Mouse (Mus musculus) megakaryocyte, embryonic 14.5 days (primary cell): ENCODE measurements around the gene Mier2. TPM values are rescaled to one million over a fixed set of nuclear protein-coding genes. Genes with fewer than 3 reads are reported as not detected.

Experiments
- H3K27me3 ChIP-seq: replicated peaks from 2 replicates; pipeline ENCODE3; 2012; ENCODE audit warnings: inconsistent platforms
- H3K36me3 ChIP-seq: replicated peaks from 2 replicates; pipeline ENCODE3; 2012; ENCODE audit warnings: low read length, inconsistent platforms, mixed read lengths
- H3K4me1 ChIP-seq: 2 replicates; pipeline ENCODE4 v1.6.1; 2012; ENCODE audit warnings: inconsistent platforms
- H3K4me3 ChIP-seq: replicated peaks from 2 replicates; pipeline ENCODE3; 2012; ENCODE audit warnings: moderate library complexity, mild to moderate bottlenecking, inconsistent platforms
- H3K9me3 ChIP-seq: 2 replicates; pipeline ENCODE4 v1.6.1; 2012; ENCODE audit warnings: inconsistent platforms
- FLI1 ChIP-seq: IDR thresholded peaks from 2 replicates; pipeline ENCODE4 v1.6.1; 2012; ENCODE audit warnings: low read length, inconsistent platforms, mixed read lengths
- GATA1 ChIP-seq: IDR thresholded peaks from 3 replicates; pipeline ENCODE4 v1.6.1; 2012; ENCODE audit warnings: mixed read lengths, low read length, inconsistent platforms, borderline replicate concordance
- polyA plus RNA-seq: library from polyadenylated mRNA; stranded (reverse); fragments of >175 nt; gene quantifications from 2 replicates; pipeline ENCODE4 v1.2.3, GENCODE M21; 2012; ENCODE audit warnings: low replicate concordance; ENCODE audit not compliant: insufficient read depth

Gene Mier2
- 32.9 and 68.6 TPM in 2 replicates for polyA plus RNA-seq

- H3K36me3 ChIP-seq: peaks cover 19% of the 10 kb centered on the region
- H3K4me3 ChIP-seq: peak within 1 kb of the TSS; percentile 95
- peaks cover 9% of the 10 kb centered on the region for H3K9me3 ChIP-seq
- peaks cover 23% of the 10 kb centered on the region for H3K27me3 ChIP-seq
- TF ChIP-seq GATA1 (no peak), FLI1 (no peak)
- H3K4me1 ChIP-seq: peaks cover 35% of the 10 kb centered on the region
Measured at GRCm38 (mm10) chr10:79554330-79555237, at the start of gene Mier2. TSS of gene Mier2 (minus strand) at chr10:79555199.

DNA sequence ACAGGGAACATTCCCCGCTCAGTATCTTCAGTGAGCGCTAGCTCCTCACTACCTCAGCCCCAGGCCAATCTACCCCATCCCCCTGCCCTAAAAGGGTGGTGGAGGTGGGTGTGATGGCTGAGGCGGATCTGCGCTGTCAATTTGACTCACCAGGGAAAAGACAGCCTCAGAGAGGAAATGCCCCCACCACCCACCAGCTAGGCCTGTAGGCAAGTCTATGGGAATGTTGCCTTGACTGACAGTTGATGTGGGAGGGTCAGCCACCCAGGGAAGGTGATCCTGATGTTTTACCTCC is 42.9 kb upstream of the Mier2 start:
- TF ChIP-seq FLI1: no peak
- no peak for TF ChIP-seq GATA1
- Histone ChIP-seq H3K36me3 (no peaks in the 10 kb centered on the region), H3K27me3 (peaks cover 64% of the 10 kb centered on the region)

DNA sequence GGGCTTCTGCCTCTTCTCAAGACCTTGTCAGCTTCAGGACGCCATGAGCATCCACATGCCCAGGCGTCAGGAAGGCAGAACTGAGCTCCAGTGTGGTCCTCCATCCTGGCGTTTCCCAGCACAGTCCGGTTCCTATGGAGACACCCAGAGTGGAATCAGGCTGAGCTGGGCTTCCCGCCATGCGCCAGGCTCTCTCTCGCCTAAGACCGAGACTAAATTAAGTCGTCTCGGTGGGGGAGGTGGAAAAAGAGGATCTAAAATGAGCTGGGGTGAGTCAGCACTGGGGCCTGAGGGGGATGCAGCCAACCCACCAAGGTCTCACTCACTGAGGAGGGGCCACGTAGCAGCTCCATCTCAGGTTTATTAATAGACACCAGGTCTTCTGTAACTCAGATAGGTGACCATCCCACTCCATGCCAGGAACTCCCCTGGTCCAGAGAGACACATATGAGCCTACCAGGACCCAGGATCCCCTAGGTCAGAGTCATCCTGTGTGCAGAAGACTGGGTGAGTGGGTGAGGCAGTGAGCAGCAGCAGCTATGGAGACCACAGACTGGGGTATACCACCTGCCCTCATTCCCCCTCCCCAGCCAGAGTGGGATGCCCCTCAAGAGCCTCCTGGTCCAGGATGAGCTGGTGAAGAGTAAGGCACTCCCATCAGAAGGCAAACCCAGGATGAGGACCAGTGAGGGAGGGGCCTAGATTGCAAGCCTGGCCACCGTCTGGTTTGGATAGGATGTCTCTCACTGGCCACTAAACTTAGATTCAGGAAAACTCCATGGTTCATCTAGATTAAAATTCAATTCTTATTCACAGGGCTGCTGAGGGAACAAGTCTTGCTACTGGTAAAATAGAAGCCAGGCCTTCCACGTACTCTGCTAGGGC is 42.3 kb upstream of the Mier2 start:
- no peak for TF ChIP-seq FLI1
- TF ChIP-seq GATA1: no peak
- peaks cover 12% of the 10 kb centered on the region for H3K4me1 ChIP-seq
- H3K4me3 ChIP-seq: no peak overlapping the region
- peaks cover 68% of the 10 kb centered on the region for H3K27me3 ChIP-seq
- peaks cover 2% of the 10 kb centered on the region for H3K9me3 ChIP-seq
- H3K36me3 ChIP-seq: no peaks in the 10 kb centered on the region

More for the DNA sequence above, 42.9 kb upstream of the Mier2 start:
- H3K4me1 ChIP-seq: peaks cover 12% of the 10 kb centered on the region
- no peak overlapping the region for H3K4me3 ChIP-seq
- no peaks in the 10 kb centered on the region for H3K9me3 ChIP-seq

DNA sequence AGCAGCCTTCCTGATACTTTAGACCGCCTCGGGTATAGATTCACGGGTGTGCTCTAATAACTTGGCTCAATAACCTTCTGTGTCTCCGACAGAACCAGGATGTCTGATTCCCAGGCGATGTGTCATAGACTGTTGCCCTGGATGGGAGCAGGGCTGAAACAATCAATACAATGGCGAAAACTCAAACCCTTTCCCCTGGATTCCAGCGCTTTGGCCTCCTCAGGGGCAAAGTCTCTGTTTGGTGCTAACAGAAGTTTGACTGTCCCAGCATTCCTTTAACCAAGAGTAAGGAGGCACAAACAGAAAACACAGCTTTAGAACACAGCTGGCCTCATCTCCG is 40.6 kb upstream of the Mier2 start:
- H3K9me3 ChIP-seq: peaks cover 10% of the 10 kb centered on the region
- no peak overlapping the region for H3K4me3 ChIP-seq
- peaks cover 69% of the 10 kb centered on the region for H3K27me3 ChIP-seq
- H3K36me3 ChIP-seq: no peaks in the 10 kb centered on the region
- peaks cover 12% of the 10 kb centered on the region for H3K4me1 ChIP-seq
- TF ChIP-seq FLI1 (no peak), GATA1 (no peak)

- H3K27me3 ChIP-seq: peaks cover 65% of the 10 kb centered on the region
Measured at GRCm38 (mm10) chr10:79594872-79595589, 40.0 kb upstream of the Mier2 start.

DNA sequence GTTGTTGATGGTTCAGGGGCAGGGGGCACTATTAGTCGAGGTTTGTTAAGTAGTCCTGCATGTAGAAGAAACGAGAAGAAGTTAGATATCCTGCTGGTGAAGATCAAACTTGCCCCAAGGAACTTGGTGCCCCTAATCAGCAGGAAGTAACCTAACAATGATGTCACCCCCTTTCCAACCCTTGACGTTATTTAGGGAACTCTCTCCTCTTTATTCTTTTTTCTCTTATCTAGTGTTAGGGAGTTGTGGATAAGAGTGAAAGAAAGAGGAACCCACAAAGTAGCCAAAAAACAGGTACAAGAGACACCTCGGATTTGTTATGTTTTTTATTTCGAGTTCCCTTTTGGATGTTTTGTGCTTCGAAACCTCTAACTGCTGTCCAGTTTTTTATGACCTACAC is 39.1 kb upstream of the Mier2 start:
- peaks cover 12% of the 10 kb centered on the region for H3K4me1 ChIP-seq
- no peaks in the 10 kb centered on the region for H3K36me3 ChIP-seq
- TF ChIP-seq GATA1: no peak
- no peak for TF ChIP-seq FLI1
- H3K9me3 ChIP-seq: peaks cover 13% of the 10 kb centered on the region
- peaks cover 59% of the 10 kb centered on the region for H3K27me3 ChIP-seq
- no peak overlapping the region for H3K4me3 ChIP-seq

More at GRCm38 (mm10) chr10:79594872-79595589, 40.0 kb upstream of the Mier2 start:
- Histone ChIP-seq H3K36me3 (no peaks in the 10 kb centered on the region), H3K4me3 (no peak overlapping the region), H3K9me3 (peaks cover 10% of the 10 kb centered on the region), H3K4me1 (peaks cover 12% of the 10 kb centered on the region)
- TF ChIP-seq GATA1: no peak
- no peak for TF ChIP-seq FLI1

- H3K9me3 ChIP-seq: peaks cover 13% of the 10 kb centered on the region
- no peaks in the 10 kb centered on the region for H3K36me3 ChIP-seq
- TF ChIP-seq GATA1 (no peak), FLI1 (no peak)
- peaks cover 9% of the 10 kb centered on the region for H3K4me1 ChIP-seq
- H3K27me3 ChIP-seq: peaks cover 57% of the 10 kb centered on the region
- H3K4me3 ChIP-seq: no peak overlapping the region
Measured at GRCm38 (mm10) chr10:79590702-79591101, 35.7 kb upstream of the Mier2 start.

DNA sequence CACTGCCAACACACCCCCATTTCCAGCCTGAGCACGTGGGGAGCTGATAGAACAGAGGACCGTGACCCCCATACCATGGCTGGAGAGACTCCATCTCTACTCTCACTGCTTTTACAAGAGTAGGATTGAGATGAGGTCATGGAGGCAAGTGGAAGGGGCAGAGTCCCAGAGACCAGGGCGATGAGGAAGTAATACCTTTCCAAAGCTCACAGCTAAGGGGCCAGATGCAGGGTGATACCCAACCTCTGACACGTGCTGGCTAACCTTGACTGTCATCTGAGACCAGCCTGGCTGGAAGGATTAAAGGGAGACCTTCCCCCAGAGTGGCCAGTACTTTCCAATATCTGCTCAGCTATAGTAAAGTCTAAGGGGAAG is 32.7 kb upstream of the Mier2 start:
- Histone ChIP-seq H3K9me3 (peaks cover 13% of the 10 kb centered on the region), H3K36me3 (no peaks in the 10 kb centered on the region), H3K4me1 (no peaks in the 10 kb centered on the region), H3K27me3 (peaks cover 60% of the 10 kb centered on the region), H3K4me3 (no peak overlapping the region)
- no peak for TF ChIP-seq GATA1
- no peak for TF ChIP-seq FLI1

GRCm38 (mm10) chr10:79587061-79587751 is 32.2 kb upstream of the Mier2 start, which contains the start of gene Theg:
TSS of gene Theg (minus strand) at chr10:79587331.
- H3K36me3 ChIP-seq: no peaks in the 10 kb centered on the region
- H3K4me3 ChIP-seq: no peak within 1 kb of the TSS
- H3K9me3 ChIP-seq: peaks cover 10% of the 10 kb centered on the region
- TF ChIP-seq FLI1: no peak
- H3K4me1 ChIP-seq: no peaks in the 10 kb centered on the region
- H3K27me3 ChIP-seq: peaks cover 57% of the 10 kb centered on the region
